Mouse (Mus musculus) forebrain, embryonic 11.5 days (tissue): ENCODE data around the gene Nsun3. TPM values are rescaled to one million over a fixed set of nuclear protein-coding genes. Genes with fewer than 3 reads are reported as not detected.
"Not testable (repeated sequence)": the region's sequence is repeated elsewhere in the genome, so short reads cannot be mapped to it uniquely, and the experiment has no call there.

Experiments
- ATAC-seq: fragments of 200-750 bp; cut with Nextera tagmentation; replicated peaks from 2 replicates; pipeline ENCODE4 v1.8.0; 2017; ENCODE audit warnings: moderate TSS enrichment; ENCODE audit not compliant: low FRiP score
- DNase-seq: peaks from one replicate; pipeline ENCODE4 v3.0.0-alpha.2; 2017; ENCODE audit warnings: low spot score
- H3K27ac ChIP-seq: fragments of 300-500 bp; sonication (generic); 2 replicates; pipeline ENCODE4 v1.5.1; 2014; ENCODE audit warnings: low read depth, low read length
- H3K27me3 ChIP-seq: fragments of 300-500 bp; sonication (generic); 2 replicates; pipeline ENCODE4 v1.6.1; 2014; ENCODE audit warnings: mild to moderate bottlenecking, low read length, mixed read lengths; ENCODE audit not compliant: control insufficient read depth, insufficient read depth
- H3K36me3 ChIP-seq: fragments of 300-500 bp; sonication (generic); 2 replicates; pipeline ENCODE4 v1.6.1; 2014; ENCODE audit warnings: mild to moderate bottlenecking, low read length, moderate library complexity, mixed read lengths; ENCODE audit not compliant: control insufficient read depth, insufficient read depth
- H3K4me1 ChIP-seq: fragments of 300-500 bp; sonication (generic); replicated peaks from 2 replicates; pipeline ENCODE4 v1.6.1; 2014; ENCODE audit warnings: low read length, mixed read lengths; ENCODE audit not compliant: control insufficient read depth, insufficient read depth
- H3K4me2 ChIP-seq: fragments of 300-500 bp; sonication (generic); 2 replicates; pipeline ENCODE4 v1.6.1; 2014; ENCODE audit warnings: low read depth, mild to moderate bottlenecking, low read length, moderate library complexity, mixed read lengths; ENCODE audit not compliant: severe bottlenecking
- H3K4me3 ChIP-seq: fragments of 300-500 bp; sonication (generic); 2 replicates; pipeline ENCODE4 v1.5.1; 2014; ENCODE audit warnings: low read depth, low read length
- H3K9ac ChIP-seq: fragments of 300-500 bp; sonication (generic); 2 replicates; pipeline ENCODE4 v1.6.1; 2014; ENCODE audit warnings: low read length
- H3K9me3 ChIP-seq: fragments of 300-500 bp; sonication (generic); 2 replicates; pipeline ENCODE4 v1.6.1; 2016; ENCODE audit warnings: low read length, mixed read lengths; ENCODE audit not compliant: control insufficient read depth
- WGBS: fragments of 180-500 bp; shearing (Covaris S2); extraction: QIAGEN DNeasy Blood & Tissue Kit; methylation state at CpG from one replicate; pipeline ENCODE4 v1.1.7; 2014; 5-methylcytosine and 5-hydroxymethylcytosine counted together
- microRNA-seq: library from miRNA; unstranded; fragments of <30 nt; microRNA quantifications from one replicate; pipeline ENCODE4, GENCODE M21; 2016; ENCODE audit not compliant: insufficient number of aligned reads
- polyA plus RNA-seq: library from polyadenylated mRNA; unstranded; fragments of >200 nt; fragmentation: Nextera tagmentation; extraction: Ambion mirVana; gene quantifications from 2 replicates; pipeline ENCODE4 v1.2.1, GENCODE M21; 2014

Nsun3 gene
- polyA plus RNA-seq, 1 experiment from 2014 or later = 12.2 TPM

GRCm38 (mm10) chr16:62729846-62730245, 56.8 kb downstream of the Nsun3 start:
- no peaks in the 10 kb centered on the region for H3K36me3 ChIP-seq
- H3K4me1 ChIP-seq = no peaks in the 10 kb centered on the region
- H3K27ac ChIP-seq = no peak overlapping the region
- no peak overlapping the region for H3K4me2 ChIP-seq
- no peaks in the 10 kb centered on the region for H3K9me3 ChIP-seq
- DNase-seq (no peak), ATAC-seq (no peak)
- no peaks in the 10 kb centered on the region for H3K27me3 ChIP-seq
- H3K9ac ChIP-seq = no peak overlapping the region
- H3K4me3 ChIP-seq = no peak overlapping the region
- WGBS = 77% methylated on average over 3 of the region's 3 CpGs

GRCm38 (mm10) chr16:62718255-62718654, 68.4 kb downstream of the Nsun3 start:
- H3K4me1 ChIP-seq, DNase-seq, H3K9ac ChIP-seq, ATAC-seq, H3K4me2 ChIP-seq, H3K9me3 ChIP-seq, H3K27ac ChIP-seq, H3K36me3 ChIP-seq, H3K27me3 ChIP-seq, H3K4me3 ChIP-seq: not testable (repeated sequence)
- 91% methylated on average over 8 of the region's 11 CpGs for WGBS

GRCm38 (mm10) chr16:62690436-62690835, 96.2 kb downstream of the Nsun3 start:
- no peaks in the 10 kb centered on the region for H3K4me1 ChIP-seq
- DNase-seq = no peak
- no peaks in the 10 kb centered on the region for H3K27me3 ChIP-seq
- no peak overlapping the region for H3K27ac ChIP-seq
- no peak overlapping the region for H3K9ac ChIP-seq
- ATAC-seq = peak; percentile 36
- no peak overlapping the region for H3K4me2 ChIP-seq
- no peak overlapping the region for H3K4me3 ChIP-seq
- H3K9me3 ChIP-seq = no peaks in the 10 kb centered on the region
- 79% methylated on average over 8 of the region's 8 CpGs for WGBS
- H3K36me3 ChIP-seq = no peaks in the 10 kb centered on the region

- 64% methylated on average over 2 of the region's 2 CpGs for WGBS
- ATAC-seq = no peak
- no peaks in the 10 kb centered on the region for H3K36me3 ChIP-seq
- no peak for DNase-seq
- no peaks in the 10 kb centered on the region for H3K27me3 ChIP-seq
- H3K9ac ChIP-seq = no peak overlapping the region
- no peaks in the 10 kb centered on the region for H3K9me3 ChIP-seq
- no peak overlapping the region for H3K4me3 ChIP-seq
- H3K4me2 ChIP-seq = no peak overlapping the region
- H3K27ac ChIP-seq = no peak overlapping the region
- H3K4me1 ChIP-seq = no peaks in the 10 kb centered on the region
These were observed 100.5 kb downstream of the Nsun3 start for GRCm38 (mm10) chr16:62686073-62686472.

- H3K27ac ChIP-seq = no peak overlapping the region
- ATAC-seq = no peak
These were observed 101.1 kb downstream of the Nsun3 start for GRCm38 (mm10) chr16:62685494-62685893.

More at GRCm38 (mm10) chr16:62685494-62685893, 101.1 kb downstream of the Nsun3 start:
- Histone ChIP-seq H3K4me2 (no peak overlapping the region), H3K9ac (no peak overlapping the region), H3K36me3 (no peaks in the 10 kb centered on the region), H3K4me3 (no peak overlapping the region), H3K9me3 (no peaks in the 10 kb centered on the region), H3K27me3 (no peaks in the 10 kb centered on the region), H3K4me1 (no peaks in the 10 kb centered on the region)
- no peak for DNase-seq
- 82% methylated on average over 4 of the region's 4 CpGs for WGBS

Small RNA genes lying within 50 kb of the gene (microRNA-seq; reads per million reads assigned to microRNA genes)
- gene Gm25986 = not detected

Other genes with a start within 250 kb of the Nsun3 start
- gene Stx19, start 27.9 kb upstream of the Nsun3 start, polyA plus RNA-seq = 0.29 and 0.31 TPM in 2 replicates
- gene Arl13b, start 60.2 kb upstream of the Nsun3 start, polyA plus RNA-seq = 14.3 and 15.8 TPM in 2 replicates
- 14.9 and 17.0 TPM in 2 replicates for gene Pros1, start 67.5 kb upstream of the Nsun3 start, polyA plus RNA-seq